Mouse (Mus musculus) olfactory bulb, adult 2 months (tissue): ENCODE results near the gene Vapb. TPM values are rescaled to one million over a fixed set of nuclear protein-coding genes. Genes with fewer than 3 reads are reported as not detected.

ENCODE experiments used
- H3K27ac ChIP-seq: fragments of 200-500 bp; 2 replicates; pipeline ENCODE4 v1.5.1; 2012; ENCODE audit warnings: low read depth, low read length; ENCODE audit not compliant: insufficient read depth
- H3K4me1 ChIP-seq: fragments of 200-500 bp; 2 replicates; pipeline ENCODE4 v1.6.1; 2012; ENCODE audit warnings: low read length; ENCODE audit not compliant: control insufficient read depth, insufficient read depth
- H3K4me3 ChIP-seq: fragments of 200-500 bp; 2 replicates; pipeline ENCODE4 v1.5.1; 2012; ENCODE audit warnings: mild to moderate bottlenecking, low read depth, low read length, moderate library complexity; ENCODE audit not compliant: insufficient read depth
- CTCF ChIP-seq: fragments of 200-500 bp; IDR thresholded peaks from 2 replicates; pipeline ENCODE4 v1.5.1; 2012; ENCODE audit warnings: low read depth, mild to moderate bottlenecking, low read length, moderate library complexity; ENCODE audit not compliant: insufficient read depth
- POLR2A ChIP-seq: fragments of 200-500 bp; IDR thresholded peaks from 2 replicates; pipeline ENCODE4 v1.6.1; 2012; ENCODE audit warnings: mild to moderate bottlenecking, low read depth, low read length, moderate library complexity; ENCODE audit not compliant: insufficient read depth
- WGBS: fragments of 180-500 bp; shearing (Covaris S2); methylation state at CpG from one replicate; pipeline ENCODE4 v1.1.7; 2018; 5-methylcytosine and 5-hydroxymethylcytosine counted together
- polyA plus RNA-seq: library from polyadenylated mRNA; stranded (reverse); fragments of >200 nt; gene quantifications from 2 replicates; pipeline ENCODE4 v1.2.4, GENCODE M21; 2012; ENCODE audit warnings: low replicate concordance; ENCODE audit not compliant: missing spikeins, insufficient read depth, insufficient read length

Gene Vapb
- polyA plus RNA-seq, 1 experiment = not detected

DNA sequence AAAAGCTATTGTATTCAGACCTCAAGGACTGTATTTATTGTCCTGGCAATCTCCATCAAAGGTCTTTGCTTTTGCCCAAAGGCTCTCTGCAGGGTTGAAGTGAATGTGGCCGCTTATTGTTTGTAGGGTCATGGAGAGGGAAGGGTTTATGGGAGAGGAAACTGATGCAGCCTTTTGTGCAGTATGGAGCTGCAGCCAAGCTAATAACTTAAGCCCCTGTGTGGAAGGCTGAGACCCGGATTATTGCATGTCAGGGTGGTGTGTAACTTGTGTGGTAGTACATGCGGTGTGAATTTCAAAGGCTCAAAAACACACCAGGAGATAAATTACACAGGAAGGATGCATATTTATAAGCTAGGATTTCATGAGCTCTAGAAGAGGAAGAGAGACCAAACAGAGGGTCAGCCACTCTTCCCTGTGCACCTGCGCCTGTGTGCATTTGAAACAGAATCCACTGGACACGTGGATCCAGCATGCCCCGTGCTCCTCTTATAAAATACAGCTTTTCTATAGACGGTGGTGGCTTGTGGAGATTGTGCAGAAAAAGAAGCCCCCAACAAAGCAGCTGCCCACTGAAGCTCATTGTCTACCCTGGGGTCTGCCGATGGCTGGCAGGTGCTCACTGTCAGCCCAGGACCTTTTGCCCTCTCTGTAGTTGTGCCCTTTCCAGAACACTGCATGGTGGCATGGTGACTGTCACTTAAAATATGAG lies 18.3 kb downstream of the Vapb start:
- Histone ChIP-seq H3K4me3 (no peak overlapping the region), H3K27ac (no peak overlapping the region), H3K4me1 (peaks cover 4% of the 10 kb centered on the region; the same call in 1 of the 2 replicates)
- no peak for TF ChIP-seq CTCF
- no peak for TF ChIP-seq POLR2A
- WGBS = 53% methylated on average over 8 of the region's 8 CpGs

DNA sequence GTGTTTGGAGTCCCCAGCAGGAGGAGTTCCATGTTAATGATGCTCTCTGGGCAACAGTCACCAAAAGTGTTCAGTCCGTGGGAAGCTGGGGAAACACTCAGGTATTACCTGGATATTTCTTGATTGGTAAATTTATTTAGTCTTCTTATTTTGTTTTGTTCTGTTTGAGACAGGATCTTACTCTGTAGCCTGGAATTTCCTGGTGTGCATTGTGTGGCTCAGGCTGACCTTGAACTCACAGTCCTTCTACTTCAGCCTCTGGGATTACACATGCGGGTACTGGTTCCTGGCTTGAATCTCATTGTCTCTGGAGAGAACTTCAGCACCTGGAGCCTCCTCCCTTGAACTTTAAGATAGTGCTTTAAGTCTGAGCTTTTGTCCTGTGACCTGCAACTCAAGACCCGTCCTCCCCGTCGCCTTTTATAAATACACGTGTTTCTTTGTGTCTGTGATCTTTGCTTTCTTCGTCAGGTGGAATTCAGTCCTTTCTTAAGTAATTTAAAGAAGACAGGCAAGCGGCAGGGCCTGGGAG lies 20.4 kb downstream of the Vapb start:
- TF ChIP-seq CTCF = no peak
- no peak overlapping the region for H3K4me3 ChIP-seq
- peaks cover 4% of the 10 kb centered on the region; the same call in 1 of the 2 replicates for H3K4me1 ChIP-seq
- WGBS = 91% methylated on average over 8 of the region's 8 CpGs
- no peak overlapping the region for H3K27ac ChIP-seq

DNA sequence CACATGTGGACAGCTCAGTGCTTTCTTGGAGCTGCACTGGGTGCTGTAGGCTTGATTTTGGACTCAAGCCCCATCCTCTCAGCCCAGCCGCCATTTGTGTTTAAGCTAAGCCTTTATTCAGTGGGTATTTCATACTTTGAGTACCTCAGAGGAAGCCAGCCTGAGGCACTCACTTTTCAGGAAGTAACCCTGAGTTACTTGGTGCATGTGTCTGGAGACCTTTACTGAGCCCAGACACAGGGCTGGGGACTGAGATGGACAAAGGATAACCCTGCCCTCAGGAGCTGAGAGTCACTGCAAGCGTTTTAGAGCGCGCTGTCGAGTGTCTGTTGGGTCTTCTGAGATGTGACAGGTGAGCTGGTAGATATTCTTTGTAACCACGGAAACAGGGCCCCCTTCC lies 23.3 kb downstream of the Vapb start:
- H3K4me1 ChIP-seq = 0 out of 2 replicates have a peak, but pooled peaks cover 2% of the 10 kb centered on the region
- WGBS = 94% methylated on average over 6 of the region's 6 CpGs
- no peak overlapping the region for H3K4me3 ChIP-seq
- no peak overlapping the region for H3K27ac ChIP-seq
- TF ChIP-seq POLR2A (no peak), CTCF (no peak)

DNA sequence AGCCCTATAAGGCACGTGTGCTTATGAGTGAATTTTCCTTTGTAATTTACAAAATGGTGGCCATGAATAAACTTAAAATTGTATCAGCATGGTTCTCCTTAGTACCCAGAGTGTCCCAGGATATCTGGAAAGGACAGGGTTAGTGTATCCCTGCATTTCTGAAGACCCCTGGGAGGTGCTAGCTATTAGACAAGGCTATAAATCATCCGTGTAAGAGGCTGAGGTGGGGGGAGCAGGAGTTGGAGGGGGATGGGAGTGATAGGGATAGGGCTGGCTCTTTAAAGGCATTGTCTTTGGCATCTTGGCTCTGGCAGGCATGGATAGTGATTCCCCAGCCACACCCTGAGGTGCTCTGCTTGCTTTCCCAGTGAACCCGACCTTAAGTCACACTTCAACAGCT lies 27.3 kb downstream of the Vapb start:
- H3K4me1 ChIP-seq = peaks cover 14% of the 10 kb centered on the region
- H3K27ac ChIP-seq = no peak overlapping the region
- TF ChIP-seq CTCF = no peak
- no peak for TF ChIP-seq POLR2A
- no peak overlapping the region for H3K4me3 ChIP-seq
- WGBS = 69% methylated on average over 3 of the region's 3 CpGs

DNA sequence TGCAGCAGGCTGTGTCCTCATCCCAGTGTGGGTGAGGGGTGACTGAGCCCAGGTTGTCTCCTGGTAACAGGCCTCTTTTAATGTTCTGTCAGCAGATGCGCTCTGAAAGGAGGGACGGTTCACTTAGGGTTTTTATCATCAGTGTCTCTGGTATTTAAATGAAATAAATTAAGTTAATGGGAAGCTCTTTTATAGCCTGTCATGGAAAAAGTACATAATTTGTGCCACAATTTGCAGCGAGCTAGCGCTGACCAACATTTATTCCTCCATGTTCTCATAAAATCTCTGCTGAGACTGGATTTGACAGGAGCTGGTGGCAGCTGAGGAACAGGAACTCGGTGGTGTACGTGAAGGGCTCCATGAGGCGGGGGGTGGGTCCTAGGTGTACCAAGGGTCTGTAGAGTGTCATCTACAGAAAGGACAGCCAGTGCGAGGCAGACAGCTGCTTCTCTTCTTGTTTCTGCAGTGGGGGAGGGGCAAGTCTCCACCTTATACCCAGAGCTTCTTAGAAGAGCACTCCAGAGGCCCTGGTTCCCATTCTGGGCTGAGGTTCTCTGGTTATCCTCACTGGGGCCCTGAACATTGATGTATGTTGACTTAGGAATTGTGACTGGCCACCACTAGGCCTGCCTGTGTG lies 30.8 kb downstream of the Vapb start:
- TF ChIP-seq CTCF = no peak
- TF ChIP-seq POLR2A = no peak
- no peak overlapping the region for H3K27ac ChIP-seq
- 92% methylated on average over 8 of the region's 8 CpGs for WGBS
- peaks cover 38% of the 10 kb centered on the region for H3K4me1 ChIP-seq
- H3K4me3 ChIP-seq = no peak overlapping the region

DNA sequence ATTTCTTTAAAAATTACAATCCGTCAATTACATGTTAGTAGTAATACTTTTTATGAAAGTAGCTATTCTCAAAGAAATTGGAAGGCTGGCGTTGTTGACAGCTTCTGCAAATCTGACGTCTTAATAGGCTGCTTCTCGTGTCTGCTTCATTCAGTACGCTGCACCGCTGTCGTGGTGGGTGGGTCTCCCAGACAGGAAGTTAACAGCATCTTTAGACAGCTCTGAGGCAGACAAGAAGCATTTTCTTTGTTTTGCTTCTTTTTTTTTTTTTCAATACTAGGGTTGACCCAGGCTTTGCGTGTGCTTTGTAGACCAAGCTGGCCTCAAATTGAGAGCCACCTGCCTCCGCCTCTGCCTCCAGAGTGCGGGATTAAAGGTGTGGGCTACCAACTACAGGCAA lies 31.9 kb downstream of the Vapb start:
- WGBS = 45% methylated on average over 10 of the region's 10 CpGs
- Histone ChIP-seq H3K4me3 (no peak overlapping the region), H3K27ac (0 out of 2 replicates have a peak overlapping the region, but pooled peaks have one; percentile 43), H3K4me1 (peaks cover 41% of the 10 kb centered on the region)
- TF ChIP-seq POLR2A (no peak), CTCF (no peak)

DNA sequence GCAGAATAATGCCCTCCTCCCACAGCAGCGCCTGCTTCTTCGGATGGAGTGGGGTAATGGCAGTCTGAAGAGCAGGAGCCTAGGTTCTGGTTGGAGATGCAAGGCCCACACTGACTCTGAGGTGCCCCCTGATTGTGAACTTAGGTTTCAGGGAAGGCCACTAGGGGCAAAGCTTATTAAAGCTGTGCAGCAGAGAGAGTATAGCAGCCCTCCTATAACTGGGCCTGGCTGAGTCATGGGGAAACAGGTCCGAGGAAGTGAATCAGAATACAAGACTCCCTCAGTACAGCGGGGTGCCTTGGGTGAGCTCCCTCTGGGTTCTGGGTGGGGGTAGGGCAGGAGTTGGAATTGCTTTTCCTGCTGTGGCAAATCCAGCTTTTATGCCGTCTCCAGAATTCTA lies 33.3 kb downstream of the Vapb start:
- TF ChIP-seq POLR2A = no peak
- TF ChIP-seq CTCF = no peak

DNA sequence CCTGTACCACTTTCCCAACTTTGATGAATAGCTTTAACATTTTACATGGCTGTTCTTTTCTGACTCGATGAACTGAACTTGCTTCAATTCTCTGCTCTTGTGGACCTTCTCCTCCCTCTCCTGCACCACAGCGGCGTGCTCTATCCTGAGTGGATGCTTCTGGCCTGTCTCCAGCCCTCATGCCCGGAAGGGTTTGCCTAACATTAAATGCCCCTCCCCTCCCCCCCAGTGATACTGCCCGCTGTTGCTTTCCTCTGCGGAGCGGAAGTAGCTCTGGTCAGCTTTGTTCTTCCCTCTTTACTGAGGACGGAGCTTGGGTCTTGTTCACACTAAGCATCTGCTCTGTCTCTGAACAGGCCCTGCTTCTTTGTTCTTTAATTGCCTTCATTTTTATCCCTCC lies 34.4 kb downstream of the Vapb start:
- Histone ChIP-seq H3K27ac (no peak overlapping the region), H3K4me1 (peaks cover 39% of the 10 kb centered on the region), H3K4me3 (no peak overlapping the region)
- WGBS = 58% methylated on average over 8 of the region's 8 CpGs
- TF ChIP-seq POLR2A (no peak), CTCF (no peak)

More for the DNA sequence above, 33.3 kb downstream of the Vapb start:
- Histone ChIP-seq H3K27ac (no peak overlapping the region), H3K4me3 (no peak overlapping the region), H3K4me1 (peaks cover 39% of the 10 kb centered on the region)
- 49% methylated on average over 5 of the region's 5 CpGs for WGBS

DNA sequence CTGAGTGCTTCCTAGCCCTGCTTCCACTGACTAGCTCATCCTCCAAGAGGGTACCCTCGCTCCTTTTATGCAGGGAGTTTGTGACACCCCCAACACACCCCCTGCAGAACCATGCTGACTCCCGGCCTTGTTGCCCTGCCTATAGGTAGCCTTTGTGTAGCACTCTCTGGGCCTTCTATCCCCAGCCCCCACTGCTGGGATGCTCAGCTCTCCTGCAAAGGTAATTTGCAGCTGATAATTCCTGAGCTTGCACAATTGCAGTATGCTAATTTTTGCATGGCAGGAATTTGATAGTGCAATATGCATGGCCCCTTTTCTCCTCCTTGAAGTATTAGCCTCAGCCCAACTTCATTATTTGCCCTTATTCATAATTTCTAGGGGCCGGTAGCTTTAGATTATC lies 38.2 kb downstream of the Vapb start:
- no peak for TF ChIP-seq POLR2A
- TF ChIP-seq CTCF = no peak
- Histone ChIP-seq H3K27ac (no peak overlapping the region), H3K4me1 (peaks cover 19% of the 10 kb centered on the region), H3K4me3 (no peak overlapping the region)
- 89% methylated on average over 3 of the region's 3 CpGs for WGBS
